8 mouse cellular contexts compared by ENCODE assay signal in genomic region chr4:134249651-134250050, GRCm38 (mm10). TPM values are rescaled to one million over a fixed set of nuclear protein-coding genes. Genes with fewer than 3 reads are reported as not detected.
DNase-seq lines count a peak whose midpoint lies in the region; ATAC-seq and TF ChIP-seq lines count a peak whose summit lies in the region.

No protein-coding gene starts in this region.

- H3K27ac ChIP-seq in embryonic facial prominence, embryonic 12.5 days = no peak overlapping the region
- no peak overlapping the region for H3K27ac ChIP-seq in heart, embryonic 11.5 days (ENCODE audit: low read depth, low read length)
- H3K27ac ChIP-seq in kidney, postnatal 0 days = no peak overlapping the region
- H3K27ac ChIP-seq in liver, embryonic 16.5 days (ENCODE audit: low read length) = no peak overlapping the region
- H3K27ac ChIP-seq in neural tube, embryonic 13.5 days (replicated peaks) = no peak overlapping the region

- DNase-seq in ovary, postnatal 10 days (ENCODE audit: low spot score) = peak; percentile 57
- DNase-seq in ovary, adult 18-20 months (ENCODE audit: low spot score) = no peak
- peak; percentile 86 for DNase-seq in kidney, postnatal 0 days (ENCODE audit: low spot score)
- peak; percentile 91 for DNase-seq in testis, postnatal 10 days (ENCODE audit: low spot score)

- H3K9ac ChIP-seq in embryonic facial prominence, embryonic 12.5 days = peak overlapping the region; percentile 48
- peak overlapping the region; percentile 29; the same call in 1 of the 2 replicates for H3K9ac ChIP-seq in heart, embryonic 11.5 days (ENCODE audit: low read depth, low read length)
- peak overlapping the region; percentile 35; the same call in 1 of the 2 replicates for H3K9ac ChIP-seq in kidney, postnatal 0 days (ENCODE audit: low read depth, low read length)
- H3K9ac ChIP-seq in liver, embryonic 16.5 days (ENCODE audit: low read depth, low read length) = no peak overlapping the region
- peak overlapping the region; percentile 85 for H3K9ac ChIP-seq in neural tube, embryonic 13.5 days

- H3K36me3 ChIP-seq in embryonic facial prominence, embryonic 12.5 days = no peaks in the 10 kb centered on the region
- H3K36me3 ChIP-seq in heart, embryonic 11.5 days (ENCODE audit: control insufficient read depth, insufficient read depth, low read length) = no peaks in the 10 kb centered on the region
- H3K36me3 ChIP-seq in kidney, postnatal 0 days (ENCODE audit: insufficient read depth, low read length) = no peaks in the 10 kb centered on the region
- H3K36me3 ChIP-seq in liver, embryonic 16.5 days (ENCODE audit: control insufficient read depth, insufficient read depth) = no peaks in the 10 kb centered on the region
- no peaks in the 10 kb centered on the region for H3K36me3 ChIP-seq in neural tube, embryonic 13.5 days

- no peaks in the 10 kb centered on the region for H3K9me3 ChIP-seq in embryonic facial prominence, embryonic 12.5 days
- H3K9me3 ChIP-seq in heart, embryonic 11.5 days (replicated peaks; ENCODE audit: control insufficient read depth, low read length) = no peaks in the 10 kb centered on the region
- no peaks in the 10 kb centered on the region for H3K9me3 ChIP-seq in kidney, postnatal 0 days (replicated peaks; ENCODE audit: low read length)
- no peaks in the 10 kb centered on the region for H3K9me3 ChIP-seq in liver, embryonic 16.5 days (replicated peaks; ENCODE audit: control insufficient read depth, low read length)
- no peaks in the 10 kb centered on the region for H3K9me3 ChIP-seq in neural tube, embryonic 13.5 days

- peak overlapping the region; percentile 89 for H3K4me2 ChIP-seq in embryonic facial prominence, embryonic 12.5 days (replicated peaks)
- peak overlapping the region; percentile 80 for H3K4me2 ChIP-seq in heart, embryonic 11.5 days
- H3K4me2 ChIP-seq in kidney, postnatal 0 days (ENCODE audit: low read length) = peak overlapping the region; percentile 85
- peak overlapping the region; percentile 54 for H3K4me2 ChIP-seq in liver, embryonic 16.5 days (ENCODE audit: low read depth, low read length)
- peak overlapping the region; percentile 83 for H3K4me2 ChIP-seq in neural tube, embryonic 13.5 days

- peaks cover 85% of the 10 kb centered on the region for H3K27me3 ChIP-seq in embryonic facial prominence, embryonic 12.5 days
- H3K27me3 ChIP-seq in heart, embryonic 11.5 days (ENCODE audit: control insufficient read depth, insufficient read depth, low read length) = peaks cover 56% of the 10 kb centered on the region
- peaks cover 26% of the 10 kb centered on the region for H3K27me3 ChIP-seq in kidney, postnatal 0 days (ENCODE audit: insufficient read depth, low read length)
- H3K27me3 ChIP-seq in liver, embryonic 16.5 days (ENCODE audit: control insufficient read depth, insufficient read depth, low read depth, low read length) = peaks cover 85% of the 10 kb centered on the region
- H3K27me3 ChIP-seq in neural tube, embryonic 13.5 days = peaks cover 82% of the 10 kb centered on the region

- H3K4me3 ChIP-seq in embryonic facial prominence, embryonic 12.5 days = peak overlapping the region; percentile 50
- H3K4me3 ChIP-seq in heart, embryonic 11.5 days (ENCODE audit: low read depth, low read length) = peak overlapping the region; percentile 33
- peak overlapping the region; percentile 26 for H3K4me3 ChIP-seq in kidney, postnatal 0 days (replicated peaks; ENCODE audit: low read depth, low read length)
- H3K4me3 ChIP-seq in liver, embryonic 16.5 days (ENCODE audit: low read depth, low read length) = peak overlapping the region; percentile 37
- H3K4me3 ChIP-seq in neural tube, embryonic 13.5 days = peak overlapping the region; percentile 57

- H3K4me1 ChIP-seq in embryonic facial prominence, embryonic 12.5 days = peaks cover 53% of the 10 kb centered on the region
- H3K4me1 ChIP-seq in heart, embryonic 11.5 days (ENCODE audit: control insufficient read depth, insufficient read depth, low read length) = peaks cover 47% of the 10 kb centered on the region
- H3K4me1 ChIP-seq in kidney, postnatal 0 days (replicated peaks; ENCODE audit: insufficient read depth, low read length) = peaks cover 35% of the 10 kb centered on the region
- H3K4me1 ChIP-seq in liver, embryonic 16.5 days (ENCODE audit: control insufficient read depth, low read depth, low read length) = peaks cover 33% of the 10 kb centered on the region
- peaks cover 69% of the 10 kb centered on the region for H3K4me1 ChIP-seq in neural tube, embryonic 13.5 days (replicated peaks)

- WGBS in embryonic facial prominence, embryonic 12.5 days = 2% methylated on average over 30 of the region's 30 CpGs
- WGBS in heart, embryonic 11.5 days (ENCODE audit: insufficient replicate concordance) = 1% methylated on average over 30 of the region's 30 CpGs
- WGBS in kidney, postnatal 0 days = under 1% methylated on average over 30 of the region's 30 CpGs
- 4% methylated on average over 30 of the region's 30 CpGs for WGBS in liver, embryonic 16.5 days (ENCODE audit: insufficient replicate concordance)
- WGBS in neural tube, embryonic 13.5 days = under 1% methylated on average over 30 of the region's 30 CpGs

- peak; percentile 97 for TF ChIP-seq CTCF in kidney, postnatal 0 days (IDR thresholded peaks at IDR 0.05; ENCODE audit: low read depth)

- peak; percentile 23; the same call in 1 of the 2 replicates for ATAC-seq in embryonic facial prominence, embryonic 12.5 days (ENCODE audit: insufficient number of reproducible peaks, insufficient read depth, low FRiP score, low TSS enrichment)
- 0 out of 2 replicates have a peak, but pooled peaks have one; percentile 12 for ATAC-seq in heart, embryonic 11.5 days (replicated peaks; ENCODE audit: insufficient number of reproducible peaks, low FRiP score, low TSS enrichment)
- peak; percentile 43; the same call in 1 of the 2 replicates for ATAC-seq in kidney, postnatal 0 days (replicated peaks; ENCODE audit: low FRiP score, low read depth)
- ATAC-seq in liver, embryonic 16.5 days (ENCODE audit: low read depth) = no peak
- peak; percentile 41; the same call in 1 of the 2 replicates for ATAC-seq in neural tube, embryonic 13.5 days (ENCODE audit: low read depth)

RNA-seq across cellular contexts. Expression of gene Gm30191, which starts 2.9 kb away (rescaled TPM):
- polyA plus RNA-seq in embryonic facial prominence, embryonic 12.5 days (2016; fragmentation: Nextera tagmentation; extraction: Ambion mirVana) = not detected in 2 replicates
- not detected in 2 replicates for polyA plus RNA-seq in heart, embryonic 11.5 days (2014; fragmentation: Nextera tagmentation; extraction: Ambion mirVana)
- polyA plus RNA-seq in kidney, postnatal 0 days (2015; fragmentation: Nextera tagmentation; extraction: Ambion mirVana) = not detected in 2 replicates
- not detected in 2 replicates for polyA plus RNA-seq in liver, embryonic 16.5 days (2015; fragmentation: Nextera tagmentation; extraction: Ambion mirVana)
- not detected in 2 replicates for polyA plus RNA-seq in neural tube, embryonic 13.5 days (2015; fragmentation: Nextera tagmentation; extraction: Ambion mirVana)

RNA-seq across cellular contexts. Expression of gene Grrp1, which starts 4.3 kb away (rescaled TPM):
- polyA plus RNA-seq in embryonic facial prominence, embryonic 12.5 days (2016; fragmentation: Nextera tagmentation; extraction: Ambion mirVana) = 6.3 and 6.4 TPM in 2 replicates
- 3.7 and 4.4 TPM in 2 replicates for polyA plus RNA-seq in heart, embryonic 11.5 days (2014; fragmentation: Nextera tagmentation; extraction: Ambion mirVana)
- 10.8 and 12.3 TPM in 2 replicates for polyA plus RNA-seq in kidney, postnatal 0 days (2015; fragmentation: Nextera tagmentation; extraction: Ambion mirVana)
- polyA plus RNA-seq in liver, embryonic 16.5 days (2015; fragmentation: Nextera tagmentation; extraction: Ambion mirVana) = 0.78 and 0.79 TPM in 2 replicates
- 10.4 and 11.3 TPM in 2 replicates for polyA plus RNA-seq in neural tube, embryonic 13.5 days (2015; fragmentation: Nextera tagmentation; extraction: Ambion mirVana)

RNA-seq across cellular contexts. Expression of gene Zfp593, which starts 4.3 kb away (rescaled TPM):
- polyA plus RNA-seq in embryonic facial prominence, embryonic 12.5 days (2016; fragmentation: Nextera tagmentation; extraction: Ambion mirVana) = 19.5 and 19.8 TPM in 2 replicates
- 11.5 and 12.4 TPM in 2 replicates for polyA plus RNA-seq in heart, embryonic 11.5 days (2014; fragmentation: Nextera tagmentation; extraction: Ambion mirVana)
- polyA plus RNA-seq in kidney, postnatal 0 days (2015; fragmentation: Nextera tagmentation; extraction: Ambion mirVana) = 14.0 and 16.3 TPM in 2 replicates
- 4.0 and 4.5 TPM in 2 replicates for polyA plus RNA-seq in liver, embryonic 16.5 days (2015; fragmentation: Nextera tagmentation; extraction: Ambion mirVana)
- polyA plus RNA-seq in neural tube, embryonic 13.5 days (2015; fragmentation: Nextera tagmentation; extraction: Ambion mirVana) = 15.1 and 15.7 TPM in 2 replicates

RNA-seq across cellular contexts. Expression of gene E130218I03Rik, which starts 6.2 kb away (rescaled TPM):
- 1.4 and 1.7 TPM in 2 replicates for polyA plus RNA-seq in embryonic facial prominence, embryonic 12.5 days (2016; fragmentation: Nextera tagmentation; extraction: Ambion mirVana)
- 0.23 TPM in 1 of 2 replicates, not detected in the other for polyA plus RNA-seq in heart, embryonic 11.5 days (2014; fragmentation: Nextera tagmentation; extraction: Ambion mirVana)
- 0.08 and 0.29 TPM in 2 replicates for polyA plus RNA-seq in kidney, postnatal 0 days (2015; fragmentation: Nextera tagmentation; extraction: Ambion mirVana)
- 0.11 and 0.13 TPM in 2 replicates for polyA plus RNA-seq in liver, embryonic 16.5 days (2015; fragmentation: Nextera tagmentation; extraction: Ambion mirVana)
- polyA plus RNA-seq in neural tube, embryonic 13.5 days (2015; fragmentation: Nextera tagmentation; extraction: Ambion mirVana) = 0.47 TPM in 1 of 2 replicates, not detected in the other

RNA-seq across cellular contexts. Expression of gene Cnksr1, which starts 11.5 kb away (rescaled TPM):
- 2.1 and 2.5 TPM in 2 replicates for polyA plus RNA-seq in embryonic facial prominence, embryonic 12.5 days (2016; fragmentation: Nextera tagmentation; extraction: Ambion mirVana)
- 0.63 and 0.97 TPM in 2 replicates for polyA plus RNA-seq in heart, embryonic 11.5 days (2014; fragmentation: Nextera tagmentation; extraction: Ambion mirVana)
- 8.3 and 9.2 TPM in 2 replicates for polyA plus RNA-seq in kidney, postnatal 0 days (2015; fragmentation: Nextera tagmentation; extraction: Ambion mirVana)
- 0.06 and 0.07 TPM in 2 replicates for polyA plus RNA-seq in liver, embryonic 16.5 days (2015; fragmentation: Nextera tagmentation; extraction: Ambion mirVana)
- 0.29 TPM in 1 of 2 replicates, not detected in the other for polyA plus RNA-seq in neural tube, embryonic 13.5 days (2015; fragmentation: Nextera tagmentation; extraction: Ambion mirVana)
